8 mouse cellular contexts compared by ENCODE assay signal in the genomic region with DNA sequence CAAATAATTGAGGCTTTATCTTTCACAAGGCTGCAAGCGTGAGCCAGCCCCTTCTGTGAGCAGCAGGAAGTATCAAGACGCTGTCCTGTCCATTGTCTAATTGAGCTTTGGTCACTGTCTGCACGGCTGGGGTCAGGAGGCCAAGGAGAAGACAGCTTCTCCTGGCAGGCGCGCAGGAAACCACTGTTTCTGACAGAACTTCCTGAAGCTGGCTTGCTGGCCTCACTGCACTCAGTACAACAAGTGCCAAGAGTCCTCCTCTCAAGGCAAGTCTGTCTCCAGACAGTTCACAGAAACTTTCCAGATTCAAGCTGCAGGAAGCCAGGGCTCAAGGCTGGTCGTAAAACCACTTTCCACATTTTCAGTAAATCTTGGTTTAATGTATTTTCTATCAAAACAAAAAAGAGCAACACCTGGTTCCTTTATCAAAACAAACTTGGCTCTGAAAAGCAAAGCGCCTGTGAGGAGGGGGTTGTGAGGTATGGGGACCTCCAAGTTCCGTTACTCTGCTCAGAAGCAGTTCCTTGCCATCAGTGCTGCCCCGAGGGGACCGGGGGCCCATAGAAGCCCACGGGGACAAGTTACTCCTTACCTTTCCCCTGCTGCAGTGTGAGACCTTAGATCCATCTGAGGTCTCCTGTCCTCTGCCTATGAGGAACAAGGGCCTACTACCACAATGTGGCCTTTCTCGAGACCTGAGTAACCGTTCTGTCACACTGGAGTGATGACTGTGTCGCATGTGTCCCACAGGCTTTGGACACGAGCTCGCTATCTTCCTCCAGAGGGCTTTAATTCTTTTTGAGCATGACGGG. TPM values are rescaled to one million over a fixed set of nuclear protein-coding genes. Genes with fewer than 3 reads are reported as not detected.
DNase-seq lines count a peak whose midpoint lies in the region; ATAC-seq and TF ChIP-seq lines count a peak whose summit lies in the region.

No protein-coding gene starts in this region.

- TF ChIP-seq POLR2A in MEL (IDR thresholded peaks at IDR 0.05; ENCODE audit: control insufficient read depth in 1 of 2, insufficient read depth in 1 of 2, low read depth in 1 of 2, low read length in 2 of 2, poor library complexity in 1 of 2): no peak

- peak overlapping the region; percentile 4; the same call in 1 of the 2 replicates for H3K27ac ChIP-seq in MEL (ENCODE audit: control insufficient read depth, low read depth, low read length)
- peak overlapping the region; percentile 91 for H3K27ac ChIP-seq in kidney, embryonic 15.5 days
- H3K27ac ChIP-seq in lung, embryonic 16.5 days (ENCODE audit: low read length): peak overlapping the region; percentile 83
- peak overlapping the region; percentile 77; the same call in 1 of the 2 replicates for H3K27ac ChIP-seq in stomach, embryonic 14.5 days (ENCODE audit: low read length)

- TF ChIP-seq RAD21 in MEL (IDR thresholded peaks at IDR 0.05; ENCODE audit: low read depth, low read length): no peak

- peak; percentile 42; the same call in 1 of the 2 replicates for ATAC-seq in kidney, embryonic 15.5 days (replicated peaks; ENCODE audit: low FRiP score)
- ATAC-seq in lung, embryonic 16.5 days (ENCODE audit: low read depth): peak; percentile 67
- ATAC-seq in stomach, embryonic 14.5 days (ENCODE audit: insufficient number of reproducible peaks, insufficient read depth, low FRiP score, low read depth): 0 out of 2 replicates have a peak, but pooled peaks have one; percentile 19
- no peak for ATAC-seq in inflammation-experienced regulatory T-cells, adult 6 months

- TF ChIP-seq EP300 in MEL (IDR thresholded peaks at IDR 0.05; ENCODE audit: low read depth in 1 of 2, low read length in 2 of 2): no peak

- TF ChIP-seq CTCF in MEL (IDR thresholded peaks at IDR 0.05 in 2 of 3, conservative IDR thresholded peaks at IDR 0.05 in 1 of 3; ENCODE audit: control insufficient read depth in 1 of 3, insufficient read depth in 1 of 3, low read depth in 2 of 3, low read length in 3 of 3, poor library complexity in 1 of 3, severe bottlenecking in 1 of 3): no peak

- H3K36me3 ChIP-seq in MEL (ENCODE audit: control insufficient read depth in 1 of 2, insufficient read depth in 2 of 2, low read length in 2 of 2): peaks cover 0 to 25% of the 10 kb centered on the region in 2 experiments; a peak in 2 of 4 replicates
- peaks cover 20% of the 10 kb centered on the region for H3K36me3 ChIP-seq in kidney, embryonic 15.5 days
- H3K36me3 ChIP-seq in lung, embryonic 16.5 days (ENCODE audit: control insufficient read depth, insufficient read depth, low read length): peaks cover 6% of the 10 kb centered on the region
- H3K36me3 ChIP-seq in stomach, embryonic 14.5 days (ENCODE audit: control insufficient read depth, insufficient read depth, low read length): peaks cover 13% of the 10 kb centered on the region; the same call in 1 of the 2 replicates

- peaks cover 12 to 26% of the 10 kb centered on the region in 2 experiments for H3K4me1 ChIP-seq in MEL (ENCODE audit: control insufficient read depth in 1 of 2, insufficient read depth in 2 of 2, low read length in 2 of 2)
- peaks cover 80% of the 10 kb centered on the region for H3K4me1 ChIP-seq in kidney, embryonic 15.5 days
- peaks cover 66% of the 10 kb centered on the region for H3K4me1 ChIP-seq in lung, embryonic 16.5 days (replicated peaks; ENCODE audit: control insufficient read depth, insufficient read depth, low read length)
- peaks cover 23% of the 10 kb centered on the region; the same call in 1 of the 2 replicates for H3K4me1 ChIP-seq in stomach, embryonic 14.5 days (ENCODE audit: control insufficient read depth, insufficient read depth, low read length)

- H3K79me2 ChIP-seq in MEL (ENCODE audit: control insufficient read depth, insufficient read depth, low read length, poor library complexity): no peaks in the 10 kb centered on the region

- no peaks in the 10 kb centered on the region for H3K27me3 ChIP-seq in MEL (ENCODE audit: control insufficient read depth in 1 of 2, insufficient read depth in 2 of 2, low read length in 2 of 2)
- H3K27me3 ChIP-seq in kidney, embryonic 15.5 days: no peaks in the 10 kb centered on the region
- H3K27me3 ChIP-seq in lung, embryonic 16.5 days (ENCODE audit: control insufficient read depth, insufficient read depth, low read depth, low read length): no peaks in the 10 kb centered on the region
- H3K27me3 ChIP-seq in stomach, embryonic 14.5 days (ENCODE audit: control insufficient read depth, insufficient read depth, low read length): no peaks in the 10 kb centered on the region

- H3K4me2 ChIP-seq in kidney, embryonic 15.5 days: peak overlapping the region; percentile 28; the same call in 1 of the 2 replicates
- no peak overlapping the region for H3K4me2 ChIP-seq in lung, embryonic 16.5 days (ENCODE audit: low read depth, low read length)
- no peak overlapping the region for H3K4me2 ChIP-seq in stomach, embryonic 14.5 days (replicated peaks; ENCODE audit: low read depth, low read length)

- 28% methylated on average over 17 of the region's 17 CpGs for WGBS in kidney, embryonic 15.5 days
- WGBS in lung, embryonic 16.5 days: 48% methylated on average over 17 of the region's 17 CpGs
- 50% methylated on average over 17 of the region's 17 CpGs for WGBS in stomach, embryonic 14.5 days

- DNase-seq in MEL (ENCODE audit: low read depth, low spot score): no peak
- peak; percentile 66 for DNase-seq in adrenal gland, postnatal 10 days
- DNase-seq in heart, adult 9 months (ENCODE audit: low spot score in 2 of 2): peak; percentile 74 to 83
- DNase-seq in cerebellum, adult 9-10 months: no peak

- H3K4me3 ChIP-seq in MEL (ENCODE audit: control insufficient read depth in 1 of 2, insufficient read depth in 1 of 2, low read depth in 2 of 2, low read length in 2 of 2): no peak overlapping the region
- H3K4me3 ChIP-seq in kidney, embryonic 15.5 days (replicated peaks): no peak overlapping the region
- H3K4me3 ChIP-seq in lung, embryonic 16.5 days (ENCODE audit: low read length): no peak overlapping the region
- H3K4me3 ChIP-seq in stomach, embryonic 14.5 days (ENCODE audit: low read depth, low read length): no peak overlapping the region

- no peaks in the 10 kb centered on the region for H3K9me3 ChIP-seq in MEL (replicated peaks; ENCODE audit: insufficient read depth, low read length)
- no peaks in the 10 kb centered on the region for H3K9me3 ChIP-seq in kidney, embryonic 15.5 days (replicated peaks)
- no peaks in the 10 kb centered on the region for H3K9me3 ChIP-seq in lung, embryonic 16.5 days (ENCODE audit: control insufficient read depth, low read length)
- no peaks in the 10 kb centered on the region for H3K9me3 ChIP-seq in stomach, embryonic 14.5 days (ENCODE audit: control insufficient read depth, low read depth, low read length)

- H3K9ac ChIP-seq in MEL (ENCODE audit: control insufficient read depth, low read depth, low read length, poor library complexity, severe bottlenecking): peak overlapping the region; percentile 5; the same call in 1 of the 2 replicates
- no peak overlapping the region for H3K9ac ChIP-seq in kidney, embryonic 15.5 days
- H3K9ac ChIP-seq in lung, embryonic 16.5 days (ENCODE audit: low read length): 0 out of 2 replicates have a peak overlapping the region, but pooled peaks have one; percentile 36
- no peak overlapping the region for H3K9ac ChIP-seq in stomach, embryonic 14.5 days (replicated peaks; ENCODE audit: low read depth, low read length)

TF ChIP-seq in MEL, 35 proteins besides CTCF, POLR2A, EP300 and RAD21:
- no peak for TF ChIP-seq GATA1 (IDR thresholded peaks at IDR 0.05; ENCODE audit: low read depth, low read length)
- no peak for TF ChIP-seq TCF12 (IDR thresholded peaks at IDR 0.05; ENCODE audit: low read depth, low read length)
- TF ChIP-seq KAT2A (conservative IDR thresholded peaks at IDR 0.05; ENCODE audit: low read depth, low read length): no peak
- no peak for TF ChIP-seq SMC3 (IDR thresholded peaks at IDR 0.05; ENCODE audit: low read depth, low read length)
- TF ChIP-seq ZNF384 (IDR thresholded peaks at IDR 0.05; ENCODE audit: low read depth, low read length): no peak
- no peak for TF ChIP-seq ZMIZ1 (IDR thresholded peaks at IDR 0.05; ENCODE audit: low read depth, low read length)
- no peak for TF ChIP-seq MAZ (IDR thresholded peaks at IDR 0.05; ENCODE audit: low read depth, low read length)
- no peak for TF ChIP-seq NRF1 (IDR thresholded peaks at IDR 0.05; ENCODE audit: insufficient read depth, low read depth, low read length, poor library complexity, severe bottlenecking)
- no peak for TF ChIP-seq CHD2 (IDR thresholded peaks at IDR 0.05; ENCODE audit: low read length)
- TF ChIP-seq UBTF (IDR thresholded peaks at IDR 0.05; ENCODE audit: borderline replicate concordance, insufficient read depth, low read depth, low read length): no peak
- TF ChIP-seq HCFC1 (IDR thresholded peaks at IDR 0.05; ENCODE audit: low read depth, low read length): no peak
- TF ChIP-seq CHD1 (IDR thresholded peaks at IDR 0.05; ENCODE audit: low read depth, low read length): no peak
- no peak for TF ChIP-seq TBP (IDR thresholded peaks at IDR 0.05; ENCODE audit: low read depth, low read length)

RNA-seq across cellular contexts. Expression of gene Mvb12b, which starts 17.2 kb away (rescaled TPM):
- total RNA-seq in MEL (2012; rRNA removed): 19.6 and 22.8 TPM in 2 replicates
- polyA plus RNA-seq in MEL (2012; ENCODE audit: insufficient read depth in 1 of 2, insufficient read length in 2 of 2, low read depth in 1 of 2, low replicate concordance in 2 of 2, missing spikeins in 1 of 2): 10 to 100 TPM in 1 of 2 experiments, not detected in 1; 23.3 TPM
- 10 to 100 TPM; 17.4 to 23.0 TPM for total RNA-seq in adrenal gland, postnatal 10 days (2021)
- polyA plus RNA-seq in kidney, embryonic 15.5 days (2015; fragmentation: Nextera tagmentation; extraction: Ambion mirVana): 18.4 and 19.6 TPM in 2 replicates
- polyA plus RNA-seq in lung, embryonic 16.5 days (2015; fragmentation: Nextera tagmentation; extraction: Ambion mirVana): 19.2 and 21.6 TPM in 2 replicates
- polyA plus RNA-seq in stomach, embryonic 14.5 days (2014; fragmentation: Nextera tagmentation; extraction: Ambion mirVana): 20.4 and 20.7 TPM in 2 replicates
- polyA plus RNA-seq in inflammation-experienced regulatory T-cells, adult 6 months (2017; shearing (Covaris generic)): 1 to 10 TPM in 2 of 3 experiments, under 1 TPM in 1; 0.80 to 2.0 (median 1.9) TPM

Comparison
In these comparisons a context has a peak if more than half of its experiments do, and no peak if none do; other contexts are left out.
1. DNase-seq: peak in adrenal gland, postnatal 10 days (single experiment) and heart, adult 9 months (2 of 2); none in MEL (single experiment) and cerebellum, adult 9-10 months (single experiment).
2. H3K27ac ChIP-seq: peak in every context shown above with its lines; median percentile 91 in kidney, embryonic 15.5 days; 83 in lung, embryonic 16.5 days; 77 in stomach, embryonic 14.5 days; 4 in MEL.
3. H3K9ac ChIP-seq: peak in MEL (single experiment) and lung, embryonic 16.5 days (single experiment); none in kidney, embryonic 15.5 days (single experiment) and stomach, embryonic 14.5 days (single experiment).